Mouse (Mus musculus) thymus, adult 2 months (tissue): ENCODE data around the gene Chrna9.

ENCODE experiments used
- CTCF ChIP-seq: fragments of 200-500 bp; IDR thresholded peaks from 2 replicates; pipeline ENCODE4 v1.5.1; 2012; ENCODE audit warnings: mild to moderate bottlenecking, control low read depth, low read length, moderate library complexity, borderline replicate concordance; ENCODE audit not compliant: control insufficient read depth, poor library complexity, insufficient read depth; ENCODE audit errors: extremely low read depth
- POLR2A ChIP-seq: fragments of 200-500 bp; IDR thresholded peaks from 2 replicates; pipeline ENCODE4 v1.6.1; 2012; ENCODE audit warnings: mild to moderate bottlenecking, low read length, control low read depth, moderate library complexity; ENCODE audit not compliant: control insufficient read depth, poor library complexity, insufficient read depth; ENCODE audit errors: extremely low read depth

DNA sequence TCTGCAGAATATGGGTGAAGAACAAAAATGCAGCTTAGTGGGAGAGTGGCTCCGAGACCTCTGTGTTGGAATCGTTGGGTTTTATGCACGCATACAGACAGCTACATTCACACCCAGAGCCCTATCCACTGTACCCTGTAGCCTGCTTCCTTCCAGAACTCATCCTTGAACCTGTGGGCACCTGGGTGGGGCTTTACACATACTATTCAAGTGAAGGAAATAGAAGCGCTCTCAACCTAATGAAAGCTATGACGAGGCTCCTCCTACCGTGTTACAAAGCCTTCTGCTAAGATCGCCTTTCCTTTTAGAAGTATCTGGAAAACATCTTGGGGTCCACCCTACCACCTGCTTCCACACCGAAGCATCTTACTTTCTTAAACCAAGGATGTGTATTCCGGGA is 21.6 kb upstream of the Chrna9 start:
- no peak for TF ChIP-seq POLR2A
- no peak for TF ChIP-seq CTCF
